Mouse (Mus musculus) embryonic facial prominence, embryonic 14.5 days (tissue): ENCODE measurements around the gene Gm853. TPM values are rescaled to one million over a fixed set of nuclear protein-coding genes. Genes with fewer than 3 reads are reported as not detected.

Source experiments
- ATAC-seq: fragments of 200-750 bp; cut with Nextera tagmentation; 2 replicates; pipeline ENCODE4 v1.8.0; 2017; ENCODE audit warnings: low read depth, moderate number of reproducible peaks, moderate TSS enrichment
- DNase-seq: peaks from one replicate; pipeline ENCODE4 v3.0.0-alpha.2; 2015; ENCODE audit warnings: low spot score
- H3K27ac ChIP-seq: fragments of 300-500 bp; sonication (generic); replicated peaks from 2 replicates; pipeline ENCODE4 v1.5.1; 2014; ENCODE audit warnings: low read depth, mild to moderate bottlenecking, low read length, moderate library complexity
- H3K27me3 ChIP-seq: fragments of 300-500 bp; sonication (generic); replicated peaks from 2 replicates; pipeline ENCODE4 v1.6.1; 2014; ENCODE audit warnings: low read length; ENCODE audit not compliant: control insufficient read depth, insufficient read depth
- H3K36me3 ChIP-seq: fragments of 300-500 bp; sonication (generic); 2 replicates; pipeline ENCODE4 v1.6.1; 2014; ENCODE audit warnings: low read length, mixed read lengths; ENCODE audit not compliant: control insufficient read depth, insufficient read depth
- H3K4me1 ChIP-seq: fragments of 300-500 bp; sonication (generic); 2 replicates; pipeline ENCODE4 v1.6.1; 2014; ENCODE audit warnings: antibody characterized with exemption, low read length; ENCODE audit not compliant: control insufficient read depth, insufficient read depth
- H3K4me2 ChIP-seq: fragments of 300-500 bp; sonication (generic); 2 replicates; pipeline ENCODE4 v1.6.1; 2014; ENCODE audit warnings: low read depth, mild to moderate bottlenecking, low read length, moderate library complexity, mixed read lengths
- H3K4me3 ChIP-seq: fragments of 300-500 bp; sonication (generic); 2 replicates; pipeline ENCODE4 v1.5.1; 2014; ENCODE audit warnings: low read depth, mild to moderate bottlenecking, low read length
- H3K9ac ChIP-seq: fragments of 300-500 bp; sonication (generic); 2 replicates; pipeline ENCODE4 v1.6.1; 2014; ENCODE audit warnings: low read depth, mild to moderate bottlenecking, low read length, moderate library complexity, mixed read lengths
- H3K9me3 ChIP-seq: fragments of 300-500 bp; sonication (generic); 2 replicates; pipeline ENCODE4 v1.6.1; 2016; ENCODE audit warnings: low read length; ENCODE audit not compliant: control insufficient read depth
- WGBS: fragments of 180-500 bp; shearing (Covaris S2); extraction: QIAGEN DNeasy Blood & Tissue Kit; methylation state at CpG from one replicate; pipeline ENCODE4 v1.1.7; 2014; 5-methylcytosine and 5-hydroxymethylcytosine counted together
- polyA plus RNA-seq: library from polyadenylated mRNA; unstranded; fragments of >200 nt; fragmentation: Nextera tagmentation; extraction: Ambion mirVana; gene quantifications from 2 replicates; pipeline ENCODE4 v1.2.1, GENCODE M21; 2014

Gm853 gene
- polyA plus RNA-seq, 1 experiment from 2014 or later: not detected

GRCm38 (mm10) chr4:130175072-130175711, 47.0 kb downstream of the Gm853 start, which contains the start of gene Tinagl1:
Tinagl1 (minus strand) TSS chr4:130175122.
- peak within 1 kb of the TSS; percentile 29 for H3K4me3 ChIP-seq
- no peaks in the 10 kb centered on the region for H3K9me3 ChIP-seq
- WGBS: 7% methylated on average over 13 of the region's 14 CpGs
- H3K27ac ChIP-seq: no peak within 1 kb of the TSS
- no peaks in the 10 kb centered on the region for H3K36me3 ChIP-seq
- H3K9ac ChIP-seq: peak within 1 kb of the TSS; percentile 14; the same call in 1 of the 2 replicates
- DNase-seq: no peak
- peaks cover 28% of the 10 kb centered on the region for H3K4me1 ChIP-seq
- H3K4me2 ChIP-seq: peak within 1 kb of the TSS; percentile 56
- H3K27me3 ChIP-seq: peaks cover 22% of the 10 kb centered on the region
- no peak for ATAC-seq

DNA sequence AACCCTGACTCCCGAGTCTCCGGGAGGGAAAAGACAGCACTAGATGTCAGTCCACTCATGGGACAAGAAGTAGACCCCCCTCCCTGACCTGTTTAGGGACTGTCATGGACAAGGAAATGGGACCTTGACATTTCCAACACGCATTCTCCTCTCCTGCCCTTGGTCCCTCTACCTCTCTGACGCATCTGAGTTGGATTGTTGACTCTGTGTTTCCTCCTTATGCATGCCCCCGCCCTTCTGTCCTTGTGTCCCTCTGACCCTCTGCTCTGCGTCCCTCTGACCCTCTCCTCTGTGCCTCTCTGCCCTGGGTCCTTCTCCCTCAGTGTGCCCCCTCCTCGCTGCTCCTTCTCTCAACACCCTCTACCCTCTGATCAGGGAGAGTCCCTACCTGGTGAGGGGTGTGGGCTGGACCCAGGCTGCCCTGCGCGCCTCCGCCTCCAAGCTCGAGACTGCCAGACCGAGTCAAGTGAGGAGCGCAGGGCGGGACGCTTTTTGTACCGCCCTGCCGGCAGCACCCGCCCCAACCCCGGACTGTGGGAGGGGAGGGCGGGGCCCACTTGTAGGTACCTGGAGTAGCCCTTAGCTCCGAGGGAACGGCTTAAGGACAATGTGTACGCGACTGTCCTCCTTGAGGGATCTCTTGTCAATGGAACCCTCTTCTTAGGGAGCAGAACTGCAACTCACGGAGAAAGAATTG, 47.7 kb downstream of the Gm853 start:
- Histone ChIP-seq H3K4me2 (peak overlapping the region; percentile 56), H3K36me3 (no peaks in the 10 kb centered on the region), H3K27ac (no peak overlapping the region), H3K9ac (peak overlapping the region; percentile 14; the same call in 1 of the 2 replicates), H3K27me3 (peaks cover 22% of the 10 kb centered on the region), H3K4me1 (peaks cover 28% of the 10 kb centered on the region), H3K4me3 (peak overlapping the region; percentile 29), H3K9me3 (no peaks in the 10 kb centered on the region)
- DNase-seq: no peak
- peak; percentile 78 for ATAC-seq
- WGBS: 6% methylated on average over 23 of the region's 25 CpGs

- Histone ChIP-seq H3K4me3 (peak overlapping the region; percentile 29; the same call in 1 of the 2 replicates), H3K27ac (no peak overlapping the region), H3K9ac (no peak overlapping the region), H3K27me3 (peaks cover 22% of the 10 kb centered on the region), H3K9me3 (no peaks in the 10 kb centered on the region), H3K36me3 (no peaks in the 10 kb centered on the region), H3K4me1 (peaks cover 28% of the 10 kb centered on the region), H3K4me2 (peak overlapping the region; percentile 56)
- WGBS: 37% methylated on average over 15 of the region's 19 CpGs
- DNase-seq: no peak
- ATAC-seq: no peak
These were observed 48.3 kb downstream of the Gm853 start for GRCm38 (mm10) chr4:130173911-130174311.

GRCm38 (mm10) chr4:130173060-130173822, 49.0 kb downstream of the Gm853 start:
- Histone ChIP-seq H3K27me3 (peaks cover 22% of the 10 kb centered on the region), H3K9me3 (no peaks in the 10 kb centered on the region), H3K36me3 (no peaks in the 10 kb centered on the region), H3K4me1 (peaks cover 31% of the 10 kb centered on the region), H3K9ac (no peak overlapping the region), H3K27ac (no peak overlapping the region), H3K4me3 (no peak overlapping the region), H3K4me2 (peak overlapping the region; percentile 56)
- 59% methylated on average over 11 of the region's 11 CpGs for WGBS
- DNase-seq (no peak), ATAC-seq (no peak)

- no peak overlapping the region for H3K4me3 ChIP-seq
- WGBS: 24% methylated on average over 8 of the region's 11 CpGs
- no peak for ATAC-seq
- no peak overlapping the region for H3K9ac ChIP-seq
- H3K9me3 ChIP-seq: no peaks in the 10 kb centered on the region
- peaks cover 22% of the 10 kb centered on the region for H3K27me3 ChIP-seq
- DNase-seq: peak; percentile 63
- peak overlapping the region; percentile 13; the same call in 1 of the 2 replicates for H3K4me2 ChIP-seq
- peaks cover 42% of the 10 kb centered on the region for H3K4me1 ChIP-seq
- H3K36me3 ChIP-seq: no peaks in the 10 kb centered on the region
- no peak overlapping the region for H3K27ac ChIP-seq
These were observed 50.0 kb downstream of the Gm853 start for GRCm38 (mm10) chr4:130171951-130172765.

DNA sequence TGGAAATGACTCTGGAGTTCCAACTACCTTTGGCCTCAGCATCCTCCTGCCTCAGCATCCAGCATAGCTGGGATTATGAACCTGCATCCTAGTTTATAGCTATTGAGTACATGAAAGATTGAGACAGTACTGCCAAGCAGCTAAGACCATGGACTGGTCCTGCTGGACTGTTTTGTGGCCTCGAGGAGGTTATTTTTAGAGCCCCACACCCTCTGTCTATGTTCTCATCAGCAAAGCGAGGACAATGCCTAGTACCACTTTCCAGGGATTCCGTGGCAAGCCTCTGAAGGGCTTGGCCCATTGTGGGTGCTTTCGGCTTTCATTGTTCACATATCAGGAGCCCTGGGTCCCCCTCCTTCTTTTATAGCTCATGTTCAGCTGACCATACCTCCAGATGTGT, 51.8 kb downstream of the Gm853 start:
- Histone ChIP-seq H3K27ac (no peak overlapping the region), H3K4me1 (peaks cover 47% of the 10 kb centered on the region), H3K36me3 (no peaks in the 10 kb centered on the region), H3K4me2 (no peak overlapping the region), H3K27me3 (peaks cover 21% of the 10 kb centered on the region), H3K4me3 (no peak overlapping the region), H3K9me3 (no peaks in the 10 kb centered on the region), H3K9ac (no peak overlapping the region)
- DNase-seq: no peak
- 87% methylated on average over 4 of the region's 4 CpGs for WGBS
- no peak for ATAC-seq

GRCm38 (mm10) chr4:130169411-130169971, 52.7 kb downstream of the Gm853 start:
- ATAC-seq: no peak
- H3K27ac ChIP-seq: no peak overlapping the region
- no peak overlapping the region for H3K4me3 ChIP-seq
- H3K4me2 ChIP-seq: no peak overlapping the region
- 79% methylated on average over 16 of the region's 16 CpGs for WGBS
- H3K9ac ChIP-seq: no peak overlapping the region
- H3K9me3 ChIP-seq: no peaks in the 10 kb centered on the region
- H3K4me1 ChIP-seq: peaks cover 38% of the 10 kb centered on the region
- H3K27me3 ChIP-seq: peaks cover 13% of the 10 kb centered on the region
- DNase-seq: no peak
- H3K36me3 ChIP-seq: no peaks in the 10 kb centered on the region
